Mouse (Mus musculus) forebrain, postnatal 0 days (tissue): ENCODE results near the gene E2f1. TPM values are rescaled to one million over a fixed set of nuclear protein-coding genes. Genes with fewer than 3 reads are reported as not detected.

Source experiments
- ATAC-seq: fragments of 200-750 bp; cut with Nextera tagmentation; 2 replicates; pipeline ENCODE4 v1.8.0; 2017; ENCODE audit warnings: mild to moderate bottlenecking, moderate library complexity
- DNase-seq: peaks from one replicate; pipeline ENCODE4 v3.0.0-alpha.2; 2015
- H3K27ac ChIP-seq: fragments of 300-500 bp; sonication (generic); 2 replicates; pipeline ENCODE4 v1.5.1; 2014; ENCODE audit warnings: low read depth, mild to moderate bottlenecking, antibody characterized with exemption, low read length, moderate library complexity, mixed read lengths
- H3K27me3 ChIP-seq: fragments of 300-500 bp; sonication (generic); 2 replicates; pipeline ENCODE4 v1.6.1; 2014; ENCODE audit warnings: mild to moderate bottlenecking, low read length, mixed read lengths; ENCODE audit not compliant: insufficient read depth
- H3K36me3 ChIP-seq: fragments of 300-500 bp; sonication (generic); 2 replicates; pipeline ENCODE4 v1.6.1; 2014; ENCODE audit warnings: mild to moderate bottlenecking, moderate library complexity; ENCODE audit not compliant: insufficient read depth
- H3K4me1 ChIP-seq: fragments of 300-500 bp; sonication (generic); 2 replicates; pipeline ENCODE4 v1.6.1; 2014; ENCODE audit warnings: antibody characterized with exemption; ENCODE audit not compliant: insufficient read depth
- H3K4me2 ChIP-seq: fragments of 300-500 bp; sonication (generic); 2 replicates; pipeline ENCODE4 v1.6.1; 2014; ENCODE audit warnings: low read depth, mild to moderate bottlenecking, moderate library complexity
- H3K4me3 ChIP-seq: fragments of 300-500 bp; sonication (generic); 2 replicates; pipeline ENCODE4 v1.5.1; 2014; ENCODE audit warnings: low read depth, low read length, mixed read lengths
- H3K9ac ChIP-seq: fragments of 300-500 bp; sonication (generic); 2 replicates; pipeline ENCODE4 v1.6.1; 2014; ENCODE audit warnings: mild to moderate bottlenecking
- H3K9me3 ChIP-seq: fragments of 300-500 bp; sonication (generic); 2 replicates; pipeline ENCODE4 v1.6.1; 2016; ENCODE audit warnings: low read length
- CTCF ChIP-seq: sonication (generic); IDR thresholded peaks from 2 replicates; pipeline ENCODE4 v1.5.1; 2016; ENCODE audit warnings: antibody characterized with exemption, control low read depth, low read depth
- WGBS: fragments of 180-500 bp; shearing (Covaris S2); extraction: QIAGEN DNeasy Blood & Tissue Kit; methylation state at CpG from one replicate; pipeline ENCODE4 v1.1.7; 2014; 5-methylcytosine and 5-hydroxymethylcytosine counted together
- polyA plus RNA-seq: library from polyadenylated mRNA; unstranded; fragments of >200 nt; fragmentation: Nextera tagmentation; extraction: Ambion mirVana; gene quantifications from 2 replicates; pipeline ENCODE4 v1.2.1, GENCODE M21; 2015
- total RNA-seq: library from RNA; depleted of rRNA; stranded (reverse); fragments of >200 nt; gene quantifications from 2 replicates; pipeline ENCODE4 v1.2.3, GENCODE M21; 2014

E2f1 gene
- total and polyA plus RNA-seq, 2 experiments from 2014 or later = 2.8 to 4.9 TPM

DNA sequence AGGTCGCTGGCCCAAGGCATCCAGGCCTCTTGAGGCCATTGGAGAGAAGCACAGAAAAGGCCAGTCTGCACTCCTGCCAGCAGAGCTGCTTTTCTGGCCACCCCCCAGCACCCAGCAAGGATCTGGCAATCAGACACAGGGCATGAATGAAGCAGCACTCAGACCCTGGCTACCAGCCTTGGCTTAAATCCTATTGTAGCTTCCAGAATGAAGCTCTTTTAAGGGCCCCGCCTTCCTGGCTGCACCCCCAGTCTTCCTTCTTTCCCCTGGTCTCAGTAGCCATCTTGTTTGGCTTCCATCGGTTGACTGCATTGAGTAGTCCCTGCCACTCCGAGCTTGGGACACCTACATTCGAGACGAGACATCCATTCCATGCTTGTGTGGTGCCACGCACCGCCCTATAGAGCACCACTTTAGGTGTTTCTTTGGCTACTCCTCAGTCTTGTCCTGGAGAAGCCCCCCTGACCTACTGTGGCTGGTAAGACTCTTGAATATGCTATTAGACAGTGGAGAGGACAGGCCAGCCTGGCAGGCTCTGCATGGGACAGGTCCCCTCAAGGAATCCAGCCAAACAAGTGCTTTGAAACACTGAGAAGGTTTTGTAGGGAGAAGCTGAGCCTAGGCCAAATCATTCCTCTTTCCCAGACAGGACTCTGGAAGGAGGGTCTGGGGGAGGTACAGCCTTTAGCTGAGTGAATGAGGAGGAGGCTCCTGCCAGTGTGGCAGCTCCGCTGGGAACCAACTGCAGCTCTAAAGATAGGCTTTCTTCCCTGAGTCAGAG, 25.9 kb downstream of the E2f1 start:
- Histone ChIP-seq H3K27ac (peak overlapping the region; percentile 68), H3K9me3 (no peaks in the 10 kb centered on the region), H3K4me3 (no peak overlapping the region), H3K4me1 (peaks cover 3% of the 10 kb centered on the region; the same call in 1 of the 2 replicates), H3K36me3 (no peaks in the 10 kb centered on the region), H3K27me3 (no peaks in the 10 kb centered on the region), H3K4me2 (no peak overlapping the region), H3K9ac (no peak overlapping the region)
- 0 out of 2 replicates have a peak, but pooled peaks have one; percentile 9 for TF ChIP-seq CTCF
- WGBS = 51% methylated on average over 9 of the region's 9 CpGs
- DNase-seq (peak; percentile 79), ATAC-seq (peak; percentile 86)

GRCm38 (mm10) chr2:154541630-154542029, 28.1 kb downstream of the E2f1 start:
- ATAC-seq (no peak), DNase-seq (no peak)
- Histone ChIP-seq H3K9me3 (no peaks in the 10 kb centered on the region), H3K9ac (no peak overlapping the region), H3K4me2 (no peak overlapping the region), H3K4me3 (no peak overlapping the region), H3K36me3 (peaks cover 6% of the 10 kb centered on the region), H3K27me3 (no peaks in the 10 kb centered on the region), H3K27ac (no peak overlapping the region), H3K4me1 (peaks cover 10% of the 10 kb centered on the region; the same call in 1 of the 2 replicates)
- WGBS = 89% methylated on average over 2 of the region's 2 CpGs
- peak; percentile 10; the same call in 1 of the 2 replicates for TF ChIP-seq CTCF

- peak; percentile 85 for TF ChIP-seq CTCF
- Histone ChIP-seq H3K4me2 (no peak overlapping the region), H3K9me3 (no peaks in the 10 kb centered on the region), H3K27me3 (no peaks in the 10 kb centered on the region), H3K36me3 (peaks cover 18% of the 10 kb centered on the region), H3K9ac (no peak overlapping the region), H3K4me1 (peaks cover 10% of the 10 kb centered on the region; the same call in 1 of the 2 replicates), H3K27ac (no peak overlapping the region), H3K4me3 (no peak overlapping the region)
- peak; percentile 21; the same call in 1 of the 2 replicates for ATAC-seq
- 66% methylated on average over 3 of the region's 3 CpGs for WGBS
- peak; percentile 81 for DNase-seq
Measured at GRCm38 (mm10) chr2:154539720-154540119, 30.0 kb downstream of the E2f1 start.

DNA sequence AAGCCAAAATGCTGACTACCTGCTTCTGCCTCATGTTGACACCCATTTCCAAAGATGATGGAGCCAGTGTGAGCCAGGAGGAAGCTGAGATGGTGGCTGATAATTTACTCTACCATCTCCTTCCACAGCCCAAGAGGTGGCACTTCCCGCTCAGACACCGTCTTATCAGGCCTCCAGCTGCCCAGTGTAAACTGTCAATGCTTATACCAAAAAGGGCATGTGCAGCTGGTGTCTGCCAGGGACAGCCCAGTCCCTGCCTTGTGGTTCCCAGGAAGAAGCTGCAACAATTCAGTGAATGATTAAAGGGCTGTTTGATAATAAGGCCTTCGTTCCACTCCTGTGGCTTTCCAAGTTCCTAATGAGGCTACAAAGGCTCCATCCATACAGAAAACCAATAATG, 31.0 kb downstream of the E2f1 start:
- ATAC-seq (no peak), DNase-seq (no peak)
- peaks cover 25% of the 10 kb centered on the region for H3K36me3 ChIP-seq
- H3K27me3 ChIP-seq = no peaks in the 10 kb centered on the region
- 0 out of 2 replicates have a peak overlapping the region, but pooled peaks have one; percentile 3 for H3K9ac ChIP-seq
- peak overlapping the region; percentile 23; the same call in 1 of the 2 replicates for H3K27ac ChIP-seq
- TF ChIP-seq CTCF = no peak
- H3K4me2 ChIP-seq = no peak overlapping the region
- peaks cover 10% of the 10 kb centered on the region; the same call in 1 of the 2 replicates for H3K4me1 ChIP-seq
- 28% methylated on average over 3 of the region's 3 CpGs for WGBS
- no peaks in the 10 kb centered on the region for H3K9me3 ChIP-seq
- no peak overlapping the region for H3K4me3 ChIP-seq

GRCm38 (mm10) chr2:154538310-154538709, 31.4 kb downstream of the E2f1 start:
- no peak for TF ChIP-seq CTCF
- Histone ChIP-seq H3K27ac (peak overlapping the region; percentile 46), H3K9ac (0 out of 2 replicates have a peak overlapping the region, but pooled peaks have one; percentile 3), H3K4me3 (no peak overlapping the region), H3K36me3 (peaks cover 25% of the 10 kb centered on the region), H3K9me3 (no peaks in the 10 kb centered on the region), H3K4me2 (no peak overlapping the region), H3K27me3 (no peaks in the 10 kb centered on the region), H3K4me1 (peaks cover 10% of the 10 kb centered on the region; the same call in 1 of the 2 replicates)
- WGBS = 18% methylated on average over 2 of the region's 2 CpGs
- ATAC-seq (peak; percentile 35; the same call in 1 of the 2 replicates), DNase-seq (peak; percentile 44)

- WGBS = 95% methylated on average over 12 of the region's 12 CpGs
- DNase-seq = no peak
- ATAC-seq = no peak
Measured at GRCm38 (mm10) chr2:154534704-154535270, 34.9 kb downstream of the E2f1 start.

GRCm38 (mm10) chr2:154532888-154533287, 36.8 kb downstream of the E2f1 start:
- Histone ChIP-seq H3K36me3 (peaks cover 48% of the 10 kb centered on the region), H3K4me1 (0 out of 2 replicates have a peak, but pooled peaks cover 3% of the 10 kb centered on the region), H3K9ac (no peak overlapping the region), H3K27ac (peak overlapping the region; percentile 16; the same call in 1 of the 2 replicates), H3K27me3 (no peaks in the 10 kb centered on the region), H3K4me3 (no peak overlapping the region), H3K4me2 (no peak overlapping the region), H3K9me3 (no peaks in the 10 kb centered on the region)
- 17% methylated on average over 3 of the region's 3 CpGs for WGBS
- no peak for TF ChIP-seq CTCF
- peak; percentile 42; the same call in 1 of the 2 replicates for ATAC-seq
- DNase-seq = peak; percentile 48

More at GRCm38 (mm10) chr2:154534704-154535270, 34.9 kb downstream of the E2f1 start:
- H3K36me3 ChIP-seq = peaks cover 40% of the 10 kb centered on the region
- peaks cover 10% of the 10 kb centered on the region; the same call in 1 of the 2 replicates for H3K4me1 ChIP-seq
- no peak for TF ChIP-seq CTCF
- H3K27me3 ChIP-seq = no peaks in the 10 kb centered on the region
- no peak overlapping the region for H3K4me2 ChIP-seq
- H3K27ac ChIP-seq = no peak overlapping the region
- no peak overlapping the region for H3K9ac ChIP-seq
- H3K9me3 ChIP-seq = no peaks in the 10 kb centered on the region
- no peak overlapping the region for H3K4me3 ChIP-seq
